Mouse (Mus musculus) urinary bladder, postnatal 0 days (tissue): ENCODE data around the gene Rbbp5. TPM values are rescaled to one million over a fixed set of nuclear protein-coding genes. Genes with fewer than 3 reads are reported as not detected.

Experiments
- polyA plus RNA-seq: library from polyadenylated mRNA; unstranded; fragments of >200 nt; fragmentation: Nextera tagmentation; extraction: Ambion mirVana; gene quantifications from 2 replicates; pipeline ENCODE4 v1.2.1, GENCODE M21; 2015

The Rbbp5 gene
- 13.4 and 16.0 TPM in 2 replicates for polyA plus RNA-seq

DNA sequence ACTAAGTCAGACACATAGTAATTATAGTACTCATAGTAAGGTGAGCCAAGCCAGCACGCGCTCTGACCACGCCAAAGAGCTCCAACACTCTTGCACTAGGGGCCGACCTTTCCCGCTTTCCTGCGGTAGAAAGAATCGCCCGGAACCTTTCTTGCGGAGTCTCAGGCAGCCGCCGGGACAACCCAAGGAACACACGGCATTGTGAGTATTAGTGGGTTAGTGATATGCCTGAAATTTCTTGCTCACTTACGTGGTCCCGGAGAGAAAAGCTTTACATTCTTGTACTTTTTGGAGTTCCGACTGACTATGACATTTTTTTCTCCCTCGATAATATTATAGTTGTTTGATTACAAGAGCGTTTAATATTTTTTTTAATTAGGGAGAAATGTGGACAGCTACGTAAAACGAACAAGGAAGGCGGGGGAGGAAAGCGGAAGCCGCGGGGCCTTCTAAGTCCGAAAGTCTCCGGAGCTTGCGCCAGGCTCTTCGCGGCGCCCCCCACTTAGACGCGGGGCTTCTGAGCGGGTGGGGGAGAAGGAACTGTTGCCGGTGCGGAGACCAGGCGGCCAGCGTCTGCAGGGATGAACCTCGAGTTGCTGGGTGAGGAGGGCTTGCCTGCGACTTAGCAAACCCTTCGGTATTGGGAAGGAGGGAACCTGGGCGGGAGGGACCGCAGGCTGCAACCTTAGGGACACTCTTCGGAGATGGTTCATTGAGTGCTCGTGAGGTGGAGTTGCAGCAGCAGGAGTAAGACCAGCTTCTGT, at the start of gene Rbbp5:
Rbbp5 (plus strand) TSS at position 438 of the 764 bp plus-strand sequence.

DNA sequence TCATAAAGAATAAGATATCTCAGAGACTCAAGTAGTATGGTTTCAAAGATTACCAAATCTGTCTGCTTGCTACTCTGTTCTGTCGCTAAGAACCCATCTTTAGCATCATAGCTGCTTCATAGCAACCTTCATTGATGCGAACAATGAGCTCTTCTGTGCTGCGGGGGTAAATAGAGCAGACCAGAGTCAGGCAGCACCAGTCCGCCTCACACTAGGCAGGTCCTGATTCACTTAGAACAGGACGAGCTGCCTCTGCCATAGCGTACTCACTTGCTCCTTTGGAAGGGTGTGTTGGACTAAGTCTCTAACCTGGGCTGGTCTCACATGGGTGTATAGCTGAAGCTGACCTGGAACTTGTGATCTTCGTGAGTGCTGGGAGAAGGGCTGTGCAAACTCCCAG, 28.9 kb downstream of the Rbbp5 start, which contains the start of gene Tmem81:
Tmem81 (plus strand) TSS at position 173 of the 400 bp plus-strand sequence.

DNA sequence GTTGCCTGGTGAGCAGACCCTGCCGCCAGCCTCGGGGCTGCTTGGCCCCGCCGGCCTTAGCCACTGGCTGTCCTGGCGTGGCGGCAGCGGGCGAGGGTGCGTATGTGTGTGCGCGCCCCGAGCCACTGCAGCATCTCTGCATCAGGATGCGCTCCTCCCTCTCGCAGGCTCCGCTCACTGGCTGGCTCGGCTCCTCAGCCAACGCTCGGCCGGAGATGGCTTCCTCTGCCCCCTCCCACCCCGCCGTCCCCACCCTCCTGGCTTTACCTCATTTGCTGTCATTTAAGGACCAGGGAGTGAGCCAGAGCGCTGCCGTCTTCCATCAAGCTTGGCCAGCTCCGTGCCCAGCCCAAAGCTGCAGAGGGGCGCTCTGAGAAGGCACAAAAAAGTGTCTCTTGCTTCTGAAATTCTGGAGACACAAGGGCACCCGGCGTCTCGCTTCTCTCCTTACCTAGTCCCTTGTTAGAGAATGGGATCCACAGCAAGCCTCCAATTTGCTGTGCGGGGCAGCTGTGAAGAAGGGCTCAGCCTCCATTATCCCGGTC, 65.7 kb downstream of the Rbbp5 start, which contains the start of gene Cntn2:
Cntn2 (minus strand) TSS at position 495 of the 545 bp plus-strand sequence.

Other genes starting within 250 kb of the Rbbp5 start
- not detected in 2 replicates for gene Gm10188, start 247.6 kb upstream of the Rbbp5 start, polyA plus RNA-seq
- 0.29 and 0.52 TPM in 2 replicates for gene Klhdc8a, start 178.7 kb upstream of the Rbbp5 start, polyA plus RNA-seq
- 2.8 and 4.5 TPM in 2 replicates for gene Nuak2, start 161.2 kb upstream of the Rbbp5 start, polyA plus RNA-seq
- 3.6 and 5.0 TPM in 2 replicates for gene Tmcc2, start 86.1 kb upstream of the Rbbp5 start, polyA plus RNA-seq
- 6.4 and 6.7 TPM in 2 replicates for gene Dstyk, start 59.8 kb upstream of the Rbbp5 start, polyA plus RNA-seq
- gene Tmem81, start 28.9 kb downstream of the Rbbp5 start, polyA plus RNA-seq: 0.91 and 1.2 TPM in 2 replicates
- 0.04 and 0.06 TPM in 2 replicates for gene Cntn2, start 65.9 kb downstream of the Rbbp5 start, polyA plus RNA-seq